In genomic region chr2:98263641-98264040, GRCm38 (mm10) we compare ENCODE assay signal across 16 mouse cellular contexts.
"Had no signal": no experiment of that assay in that cellular context is flagged by ENCODE, and none has a peak within 500 bp of the region (broad histone marks: within the 10 kb centered on the region; RNA-seq: fewer than 3 reads in every experiment).

No protein-coding gene starts in this region.

- H3K9me3 ChIP-seq: intestine, embryonic 15.5 days; limb, embryonic 12.5 days; liver, embryonic 13.5 days; lung, embryonic 15.5 days; megakaryocyte, embryonic 14.5 days; midbrain, embryonic 12.5 days had no signal

- H3K4me1 ChIP-seq: intestine, embryonic 15.5 days; limb, embryonic 12.5 days; liver, embryonic 13.5 days; lung, embryonic 15.5 days; megakaryocyte, embryonic 14.5 days; midbrain, embryonic 12.5 days had no signal

- H3K27ac ChIP-seq: intestine, embryonic 15.5 days; limb, embryonic 12.5 days; liver, embryonic 13.5 days; lung, embryonic 15.5 days; macrophage; midbrain, embryonic 12.5 days; stomach, postnatal 0 days had no signal

- H3K27me3 ChIP-seq: intestine, embryonic 15.5 days; limb, embryonic 12.5 days; liver, embryonic 13.5 days; lung, embryonic 15.5 days; megakaryocyte, embryonic 14.5 days; midbrain, embryonic 12.5 days had no signal

- H3K4me2 ChIP-seq: intestine, embryonic 15.5 days; limb, embryonic 12.5 days; liver, embryonic 13.5 days; lung, embryonic 15.5 days; midbrain, embryonic 12.5 days had no signal

- ATAC-seq: intestine, embryonic 15.5 days; liver, postnatal 0 days had no signal

- DNase-seq: kidney, adult 18-20 months; kidney, postnatal 10 days; kidney, postnatal 4 days; liver; liver, embryonic 13.5 days; liver, postnatal 0 days; lung, postnatal 14 days; thymus, adult 18-20 months; thymus, postnatal 14 days had no signal

- H3K4me3 ChIP-seq: intestine, embryonic 15.5 days; limb, embryonic 12.5 days; liver, embryonic 13.5 days; lung, embryonic 15.5 days; megakaryocyte, embryonic 14.5 days; midbrain, embryonic 12.5 days had no signal

- H3K36me3 ChIP-seq: intestine, embryonic 15.5 days; limb, embryonic 12.5 days; liver, embryonic 13.5 days; lung, embryonic 15.5 days; midbrain, embryonic 12.5 days had no signal

- H3K9ac ChIP-seq: intestine, embryonic 15.5 days; limb, embryonic 12.5 days; liver, embryonic 13.5 days; liver, postnatal 0 days; lung, embryonic 15.5 days; midbrain, embryonic 12.5 days had no signal
